Mouse (Mus musculus): ENCODE results near the gene Fbxw19. TPM values are rescaled to one million over a fixed set of nuclear protein-coding genes. Genes with fewer than 3 reads are reported as not detected.
"Not testable (repeated sequence)": the region's sequence is repeated elsewhere in the genome, so short reads cannot be mapped to it uniquely, and the experiment has no call there.

Fbxw19 gene
- polyA plus RNA-seq (2012; fragmentation: generic; extraction: Trizol), result not detected
- long read RNA-seq, experiment 1, result 0 reads
- long read RNA-seq, experiment 2, result 0 reads

GRCm38 (mm10) chr9:109495775-109496174 lies at the start of gene Fbxw19:
Gene Fbxw19 (minus strand): TSS chr9:109495875.
- not testable (repeated sequence) for H3K79me2 ChIP-seq (ENCODE audit: control insufficient read depth, insufficient read depth); H3ac ChIP-seq (ENCODE audit: control insufficient read depth, insufficient read length, low read depth); H3K27me3 ChIP-seq (ENCODE audit: control insufficient read depth, insufficient read depth, insufficient read length); H3K79me3 ChIP-seq (ENCODE audit: low read depth); H3K4me3 ChIP-seq (ENCODE audit: insufficient read depth, poor library complexity, severe bottlenecking); H3K36me3 ChIP-seq (ENCODE audit: control insufficient read depth, insufficient read depth)

GRCm38 (mm10) chr9:109523385-109524064 lies 27.9 kb upstream of the Fbxw19 start:
- Histone ChIP-seq H3K27me3 (ENCODE audit: control insufficient read depth, insufficient read depth, insufficient read length) (no peaks in the 10 kb centered on the region), H3ac (ENCODE audit: control insufficient read depth, insufficient read length, low read depth) (no peak overlapping the region), H3K79me2 (ENCODE audit: control insufficient read depth, insufficient read depth) (no peaks in the 10 kb centered on the region), H3K79me3 (ENCODE audit: low read depth) (no peaks in the 10 kb centered on the region), H3K36me3 (ENCODE audit: control insufficient read depth, insufficient read depth) (no peaks in the 10 kb centered on the region), H3K4me3 (ENCODE audit: insufficient read depth, poor library complexity, severe bottlenecking) (no peak overlapping the region)
- TF ChIP-seq MAX (IDR thresholded peaks at IDR 0.05) (no peak), CTCF (IDR thresholded peaks at IDR 0.05; ENCODE audit: control insufficient read depth, insufficient read depth, insufficient read length) (no peak), MYOG (IDR thresholded peaks at IDR 0.05; ENCODE audit: control insufficient read depth, extremely low read depth, insufficient read length) (no peak)

GRCm38 (mm10) chr9:109449040-109449439 lies 46.6 kb downstream of the Fbxw19 start, which contains the start of gene Fbxw16:
Gene Fbxw16 (minus strand): TSS chr9:109449140.
- no peaks in the 10 kb centered on the region for H3K27me3 ChIP-seq (ENCODE audit: control insufficient read depth, insufficient read depth, insufficient read length)
- no peak within 1 kb of the TSS for H3ac ChIP-seq (ENCODE audit: control insufficient read depth, insufficient read length, low read depth)
- no peak within 1 kb of the TSS for H3K4me3 ChIP-seq (ENCODE audit: insufficient read depth, poor library complexity, severe bottlenecking)
- no peaks in the 10 kb centered on the region for H3K36me3 ChIP-seq (ENCODE audit: control insufficient read depth, insufficient read depth)
- no peaks in the 10 kb centered on the region for H3K79me3 ChIP-seq (ENCODE audit: low read depth)
- TF ChIP-seq MYOD1 (IDR thresholded peaks at IDR 0.05; ENCODE audit: control insufficient read depth, insufficient read length, low read depth), result no peak
- TF ChIP-seq FOSL1 (IDR thresholded peaks at IDR 0.05; ENCODE audit: insufficient read depth, low read length, poor library complexity, severe bottlenecking), result no peak
- no peak for TF ChIP-seq MAX (IDR thresholded peaks at IDR 0.05)
- no peak for TF ChIP-seq USF1 (IDR thresholded peaks at IDR 0.05; ENCODE audit: low read depth)
- no peak for TF ChIP-seq CEBPB (IDR thresholded peaks at IDR 0.05; ENCODE audit: low read depth)
- TF ChIP-seq MYOG (IDR thresholded peaks at IDR 0.05; ENCODE audit: control insufficient read depth, extremely low read depth, insufficient read length), result no peak
- no peaks in the 10 kb centered on the region for H3K79me2 ChIP-seq (ENCODE audit: control insufficient read depth, insufficient read depth)

- Histone ChIP-seq H3K79me3 (ENCODE audit: low read depth) (no peaks in the 10 kb centered on the region), H3ac (ENCODE audit: control insufficient read depth, insufficient read length, low read depth) (no peak overlapping the region), H3K4me3 (ENCODE audit: insufficient read depth, poor library complexity, severe bottlenecking) (no peak overlapping the region), H3K79me2 (ENCODE audit: control insufficient read depth, insufficient read depth) (no peaks in the 10 kb centered on the region), H3K27me3 (ENCODE audit: control insufficient read depth, insufficient read depth, insufficient read length) (no peaks in the 10 kb centered on the region), H3K36me3 (ENCODE audit: control insufficient read depth, insufficient read depth) (no peaks in the 10 kb centered on the region)
- TF ChIP-seq MAX (IDR thresholded peaks at IDR 0.05) (no peak), CEBPB (IDR thresholded peaks at IDR 0.05; ENCODE audit: low read depth) (no peak), CTCF (IDR thresholded peaks at IDR 0.05; ENCODE audit: control insufficient read depth, insufficient read depth, insufficient read length) (no peak), MYOG (IDR thresholded peaks at IDR 0.05; ENCODE audit: control insufficient read depth, extremely low read depth, insufficient read length) (no peak), USF1 (IDR thresholded peaks at IDR 0.05; ENCODE audit: low read depth) (no peak), MYOD1 (IDR thresholded peaks at IDR 0.05; ENCODE audit: control insufficient read depth, insufficient read length, low read depth) (no peak), FOSL1 (IDR thresholded peaks at IDR 0.05; ENCODE audit: insufficient read depth, low read length, poor library complexity, severe bottlenecking) (no peak)
Measured at GRCm38 (mm10) chr9:109432956-109433355, 62.7 kb downstream of the Fbxw19 start.

Other genes starting within 250 kb of the Fbxw19 start
- gene Fbxw14, start 208.2 kb downstream of the Fbxw19 start, polyA plus RNA-seq (2012; fragmentation: generic; extraction: Trizol), result not detected
- not detected for gene Fbxw28, start 156.2 kb downstream of the Fbxw19 start, polyA plus RNA-seq (2012; fragmentation: generic; extraction: Trizol)
- gene Fbxw22, start 91.6 kb downstream of the Fbxw19 start, polyA plus RNA-seq (2012; fragmentation: generic; extraction: Trizol), result not detected
- not detected for gene Fbxw16, start 46.7 kb downstream of the Fbxw19 start, polyA plus RNA-seq (2012; fragmentation: generic; extraction: Trizol)
- not detected for gene Fbxw15, start 72.4 kb upstream of the Fbxw19 start, polyA plus RNA-seq (2012; fragmentation: generic; extraction: Trizol)
- gene Fbxw24, start 130.2 kb upstream of the Fbxw19 start, polyA plus RNA-seq (2012; fragmentation: generic; extraction: Trizol), result not detected
- gene Fbxw25, start 168.8 kb upstream of the Fbxw19 start, polyA plus RNA-seq (2012; fragmentation: generic; extraction: Trizol), result not detected
- not detected for gene Fbxw18, start 206.8 kb upstream of the Fbxw19 start, polyA plus RNA-seq (2012; fragmentation: generic; extraction: Trizol)